Mouse (Mus musculus) lung, embryonic 15.5 days (tissue): ENCODE data around the gene Rapgef1. TPM values are rescaled to one million over a fixed set of nuclear protein-coding genes. Genes with fewer than 3 reads are reported as not detected.

Experiments
- ATAC-seq: fragments of 200-750 bp; cut with Nextera tagmentation; 2 replicates; pipeline ENCODE4 v1.8.0; 2017; ENCODE audit warnings: moderate number of reproducible peaks, borderline replicate concordance; ENCODE audit not compliant: low FRiP score, low TSS enrichment; ENCODE audit errors: extremely low read depth
- H3K27ac ChIP-seq: fragments of 300-500 bp; sonication (generic); 2 replicates; pipeline ENCODE4 v1.5.1; 2015; ENCODE audit warnings: moderate library complexity, mild to moderate bottlenecking, inconsistent platforms
- H3K27me3 ChIP-seq: fragments of 300-500 bp; sonication (generic); 2 replicates; pipeline ENCODE4 v1.6.1; 2015; ENCODE audit warnings: inconsistent platforms
- H3K36me3 ChIP-seq: fragments of 300-500 bp; sonication (generic); 2 replicates; pipeline ENCODE4 v1.6.1; 2015; ENCODE audit warnings: inconsistent platforms
- H3K4me1 ChIP-seq: fragments of 300-500 bp; sonication (generic); 2 replicates; pipeline ENCODE4 v1.6.1; 2015; ENCODE audit warnings: inconsistent platforms
- H3K4me2 ChIP-seq: fragments of 300-500 bp; sonication (generic); 2 replicates; pipeline ENCODE4 v1.6.1; 2015; ENCODE audit warnings: inconsistent platforms, mild to moderate bottlenecking, moderate library complexity
- H3K4me3 ChIP-seq: fragments of 300-500 bp; sonication (generic); 2 replicates; pipeline ENCODE4 v1.5.1; 2015; ENCODE audit warnings: mild to moderate bottlenecking, inconsistent platforms
- H3K9ac ChIP-seq: fragments of 300-500 bp; sonication (generic); 2 replicates; pipeline ENCODE4 v1.6.1; 2015; ENCODE audit warnings: inconsistent platforms
- H3K9me3 ChIP-seq: fragments of 300-500 bp; sonication (generic); 2 replicates; pipeline ENCODE4 v1.6.1; 2016; ENCODE audit warnings: inconsistent platforms
- WGBS: fragments of 180-500 bp; shearing (Covaris S2); methylation state at CpG from one replicate; pipeline ENCODE4 v1.1.7; 2015; 5-methylcytosine and 5-hydroxymethylcytosine counted together
- polyA plus RNA-seq: library from polyadenylated mRNA; unstranded; fragments of >200 nt; fragmentation: Nextera tagmentation; extraction: Ambion mirVana; gene quantifications from 2 replicates; pipeline ENCODE4 v1.2.1, GENCODE M21; 2015

Gene Rapgef1
- polyA plus RNA-seq, 1 experiment from 2014 or later = 14.2 TPM

DNA sequence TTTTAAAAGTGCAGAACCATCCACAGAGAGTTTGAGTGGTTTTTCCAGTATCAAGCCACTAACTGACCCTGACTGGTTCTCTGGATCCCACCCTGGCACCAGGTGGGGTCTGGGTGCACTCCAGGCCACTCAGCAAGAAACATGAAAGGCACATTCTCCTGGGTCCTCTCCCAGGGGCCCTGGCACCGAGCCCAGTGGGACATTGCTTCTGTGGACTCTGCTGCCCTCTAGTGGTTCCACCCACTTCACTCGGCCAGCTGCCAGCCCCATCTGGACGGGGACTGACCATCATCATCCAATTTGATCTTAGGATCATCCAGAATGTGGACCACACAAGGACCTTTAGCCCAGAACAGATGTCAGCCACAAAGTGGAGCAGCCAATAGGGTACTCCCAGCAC lies 15.6 kb upstream of the Rapgef1 start:
- Histone ChIP-seq H3K4me3 (no peak overlapping the region), H3K27me3 (peaks cover 16% of the 10 kb centered on the region), H3K4me1 (no peaks in the 10 kb centered on the region), H3K36me3 (no peaks in the 10 kb centered on the region), H3K9ac (no peak overlapping the region), H3K9me3 (no peaks in the 10 kb centered on the region), H3K27ac (no peak overlapping the region), H3K4me2 (no peak overlapping the region)
- 0 out of 2 replicates have a peak, but pooled peaks have one; percentile 31 for ATAC-seq
- 0% methylated on average over 3 of the region's 3 CpGs for WGBS

DNA sequence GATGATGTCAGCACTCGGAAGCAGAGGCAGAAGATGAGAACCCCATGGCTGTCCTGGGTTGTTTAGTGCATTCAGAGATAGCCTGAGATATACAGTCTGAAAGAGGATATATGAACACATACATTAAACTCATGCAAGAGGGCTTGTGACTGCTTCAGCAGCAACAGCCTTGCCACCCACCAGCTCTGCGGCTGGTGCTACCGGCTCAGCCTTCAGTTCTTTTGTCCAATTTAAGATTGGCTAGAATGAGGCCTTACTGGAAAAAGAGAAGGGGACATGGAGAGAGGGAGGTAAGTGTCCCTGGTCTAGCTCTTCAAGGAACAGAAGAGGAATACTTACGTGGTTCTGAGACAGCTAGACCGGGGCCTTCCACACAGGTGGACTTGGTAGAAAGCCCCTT lies 13.9 kb upstream of the Rapgef1 start:
- H3K9me3 ChIP-seq = no peaks in the 10 kb centered on the region
- 87% methylated on average over 5 of the region's 5 CpGs for WGBS

DNA sequence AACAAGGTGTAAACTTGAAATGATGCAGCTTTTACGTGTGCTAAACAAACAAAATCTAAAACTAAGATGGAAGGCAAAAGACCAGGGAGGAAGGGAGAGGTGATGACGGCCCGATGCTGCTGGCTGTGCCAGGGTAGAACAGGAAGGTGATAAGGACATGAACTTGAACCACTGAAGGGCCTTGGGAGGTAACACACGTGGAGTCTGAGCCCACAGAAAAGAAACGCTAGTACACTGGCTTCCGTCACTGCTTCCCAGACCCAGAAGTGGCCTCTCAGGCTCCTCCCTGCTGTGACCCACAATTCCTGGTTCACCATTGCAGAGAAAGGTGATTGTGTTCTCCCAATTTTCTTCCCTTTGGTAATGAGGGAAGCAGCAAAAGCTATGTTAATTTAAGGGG lies 13.1 kb upstream of the Rapgef1 start:
- ATAC-seq = no peak
- Histone ChIP-seq H3K4me1 (no peaks in the 10 kb centered on the region), H3K9ac (no peak overlapping the region), H3K36me3 (no peaks in the 10 kb centered on the region), H3K27me3 (peaks cover 16% of the 10 kb centered on the region), H3K4me2 (no peak overlapping the region), H3K27ac (no peak overlapping the region), H3K9me3 (no peaks in the 10 kb centered on the region), H3K4me3 (no peak overlapping the region)
- WGBS = 30% methylated on average over 6 of the region's 6 CpGs

More for the DNA sequence above, 13.9 kb upstream of the Rapgef1 start:
- H3K4me3 ChIP-seq = no peak overlapping the region
- no peaks in the 10 kb centered on the region for H3K36me3 ChIP-seq
- H3K27ac ChIP-seq = no peak overlapping the region
- no peaks in the 10 kb centered on the region for H3K4me1 ChIP-seq
- no peak overlapping the region for H3K4me2 ChIP-seq
- no peak for ATAC-seq
- peaks cover 16% of the 10 kb centered on the region for H3K27me3 ChIP-seq
- H3K9ac ChIP-seq = no peak overlapping the region

DNA sequence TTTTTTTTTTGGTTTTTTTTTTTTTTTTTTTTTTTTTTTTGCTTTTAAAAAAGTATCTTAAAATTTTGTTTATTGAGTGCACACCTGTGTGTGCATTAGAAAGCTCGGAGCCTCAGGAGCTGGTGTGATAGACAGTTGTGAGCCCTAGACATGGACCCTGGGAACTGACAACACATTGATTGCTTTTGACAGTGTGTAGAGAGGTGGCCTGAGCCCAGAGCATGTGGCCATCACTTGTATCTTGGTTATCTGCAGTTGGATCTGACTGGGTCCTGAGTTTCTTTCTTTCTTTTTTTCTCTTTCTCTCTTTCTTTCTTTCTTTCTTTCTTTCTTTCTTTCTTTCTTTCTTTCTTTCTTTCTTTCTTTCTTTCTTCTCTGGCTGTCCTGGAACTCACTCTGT lies 2.2 kb upstream of the Rapgef1 start:
- Histone ChIP-seq H3K4me1 (peaks cover 14% of the 10 kb centered on the region), H3K4me2 (no peak overlapping the region), H3K4me3 (no peak overlapping the region), H3K27ac (no peak overlapping the region), H3K9ac (no peak overlapping the region), H3K36me3 (no peaks in the 10 kb centered on the region), H3K27me3 (no peaks in the 10 kb centered on the region), H3K9me3 (no peaks in the 10 kb centered on the region)
- no peak for ATAC-seq
- 74% methylated on average over 1 of the region's 1 CpGs for WGBS

DNA sequence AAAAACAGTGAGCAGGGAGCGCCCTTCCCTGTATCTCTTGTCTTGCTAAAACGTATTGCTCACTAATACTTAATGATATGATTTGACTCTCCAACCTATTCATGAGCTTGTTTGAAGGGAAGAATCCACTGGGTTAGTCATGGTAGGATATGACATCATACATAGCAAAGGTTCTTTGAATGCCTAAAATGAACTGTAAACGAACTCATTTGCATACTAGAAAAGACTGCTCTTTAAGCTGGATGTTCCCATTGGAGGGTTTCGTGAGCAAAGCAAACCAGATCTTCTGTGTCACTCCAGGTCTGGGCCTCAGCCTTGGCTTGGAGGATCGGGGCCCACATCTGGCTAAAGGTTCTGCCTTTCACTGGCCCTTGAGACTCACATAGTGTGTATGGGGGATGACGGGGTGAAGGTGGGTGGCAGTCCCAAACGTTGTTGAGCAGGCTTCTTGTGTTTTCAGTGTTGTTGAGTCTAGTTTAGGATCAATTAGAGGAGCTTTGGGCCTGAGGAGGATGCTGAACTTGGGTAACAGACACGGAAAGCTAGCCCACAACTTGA lies 515 bp upstream of the Rapgef1 start:
- 0 out of 2 replicates have a peak, but pooled peaks have one; percentile 7 for ATAC-seq
- peaks cover 14% of the 10 kb centered on the region for H3K4me1 ChIP-seq
- no peaks in the 10 kb centered on the region for H3K36me3 ChIP-seq
- H3K27me3 ChIP-seq = no peaks in the 10 kb centered on the region
- H3K4me2 ChIP-seq = no peak overlapping the region
- no peak overlapping the region for H3K27ac ChIP-seq
- no peak overlapping the region for H3K9ac ChIP-seq
- 60% methylated on average over 8 of the region's 8 CpGs for WGBS
- H3K4me3 ChIP-seq = 0 out of 2 replicates have a peak overlapping the region, but pooled peaks have one; percentile 79
- H3K9me3 ChIP-seq = no peaks in the 10 kb centered on the region

DNA sequence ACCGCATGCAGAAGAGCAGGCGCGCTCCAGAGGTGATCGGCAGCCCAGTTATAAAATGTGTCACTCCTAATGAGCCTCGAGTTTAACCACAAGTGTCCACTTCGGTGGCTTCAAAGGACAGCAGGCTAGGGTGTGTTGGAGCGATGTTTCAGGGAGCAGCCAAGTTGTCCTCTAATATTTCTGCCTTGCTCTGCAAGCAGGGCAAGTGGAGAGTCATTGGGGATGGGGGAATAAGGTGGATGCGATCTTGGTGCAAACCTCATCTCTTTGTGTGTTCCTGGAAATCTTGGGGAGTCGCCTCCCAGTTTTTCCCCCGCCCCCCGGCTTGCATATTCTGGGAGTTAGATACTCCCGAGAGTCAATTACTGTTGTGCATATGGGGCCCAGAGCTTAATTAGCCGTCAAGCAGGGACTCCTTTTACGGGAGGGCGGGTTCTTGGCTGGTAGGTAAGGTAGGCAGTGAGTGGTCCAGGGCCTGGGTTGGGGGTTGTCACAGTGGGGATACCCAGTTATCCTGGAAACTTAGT lies 844 bp downstream of the Rapgef1 start:
- H3K9ac ChIP-seq = peak overlapping the region; percentile 87
- under 1% methylated on average over 15 of the region's 15 CpGs for WGBS
- ATAC-seq = no peak
- peak overlapping the region; percentile 79 for H3K4me3 ChIP-seq
- no peaks in the 10 kb centered on the region for H3K9me3 ChIP-seq
- H3K27ac ChIP-seq = peak overlapping the region; percentile 81
- H3K4me1 ChIP-seq = peaks cover 14% of the 10 kb centered on the region
- no peaks in the 10 kb centered on the region for H3K36me3 ChIP-seq
- H3K27me3 ChIP-seq = no peaks in the 10 kb centered on the region
- H3K4me2 ChIP-seq = peak overlapping the region; percentile 74

DNA sequence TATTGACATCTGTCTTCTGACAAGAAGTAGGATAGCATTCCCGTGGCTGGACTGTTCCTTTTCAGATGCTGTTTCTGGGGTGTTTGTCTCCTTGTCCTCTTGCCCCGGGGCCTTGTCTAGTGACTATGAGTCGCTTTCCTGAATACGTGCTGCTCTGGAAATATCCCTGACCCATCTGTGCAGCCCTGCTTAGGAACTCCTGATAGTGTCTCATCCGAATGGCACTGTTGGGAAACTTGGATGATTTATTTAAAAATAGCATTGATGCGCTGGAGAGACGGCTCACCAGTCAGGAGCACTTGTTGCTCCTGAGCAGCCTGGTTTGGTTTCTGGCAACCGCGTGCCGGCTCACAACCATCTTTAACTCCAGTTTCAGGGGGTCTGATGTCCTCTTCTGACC lies 1.6 kb downstream of the Rapgef1 start:
- Histone ChIP-seq H3K4me3 (peak overlapping the region; percentile 79), H3K4me2 (peak overlapping the region; percentile 74), H3K27ac (no peak overlapping the region), H3K9ac (peak overlapping the region; percentile 87; the same call in 1 of the 2 replicates), H3K4me1 (peaks cover 14% of the 10 kb centered on the region), H3K36me3 (no peaks in the 10 kb centered on the region), H3K9me3 (no peaks in the 10 kb centered on the region), H3K27me3 (no peaks in the 10 kb centered on the region)
- 60% methylated on average over 10 of the region's 10 CpGs for WGBS
- ATAC-seq = no peak

DNA sequence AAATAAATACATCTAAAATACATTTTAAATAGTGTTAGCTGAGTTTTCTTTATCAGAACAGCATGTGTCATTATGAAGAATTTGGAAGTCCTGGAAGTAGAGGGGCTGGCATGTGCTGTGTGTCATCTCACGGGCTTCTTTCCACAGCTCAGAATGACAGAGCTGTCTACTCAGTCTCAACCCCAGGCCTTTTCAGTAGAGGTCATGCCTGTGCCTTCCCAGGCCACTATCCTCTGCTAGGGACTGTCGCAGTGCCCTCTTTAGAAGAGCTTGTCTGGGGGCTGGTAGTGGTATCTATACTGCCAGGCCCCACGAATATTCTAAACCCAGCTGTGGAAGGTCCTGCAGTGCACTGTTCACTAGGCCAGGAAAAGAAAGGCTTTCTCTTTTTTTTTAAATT lies 2.1 kb downstream of the Rapgef1 start:
- no peak overlapping the region for H3K4me3 ChIP-seq
- no peaks in the 10 kb centered on the region for H3K27me3 ChIP-seq
- H3K4me1 ChIP-seq = peaks cover 14% of the 10 kb centered on the region
- H3K4me2 ChIP-seq = no peak overlapping the region
- H3K27ac ChIP-seq = no peak overlapping the region
- H3K36me3 ChIP-seq = no peaks in the 10 kb centered on the region
- ATAC-seq = no peak
- no peaks in the 10 kb centered on the region for H3K9me3 ChIP-seq
- H3K9ac ChIP-seq = no peak overlapping the region
- WGBS = 69% methylated on average over 3 of the region's 3 CpGs

DNA sequence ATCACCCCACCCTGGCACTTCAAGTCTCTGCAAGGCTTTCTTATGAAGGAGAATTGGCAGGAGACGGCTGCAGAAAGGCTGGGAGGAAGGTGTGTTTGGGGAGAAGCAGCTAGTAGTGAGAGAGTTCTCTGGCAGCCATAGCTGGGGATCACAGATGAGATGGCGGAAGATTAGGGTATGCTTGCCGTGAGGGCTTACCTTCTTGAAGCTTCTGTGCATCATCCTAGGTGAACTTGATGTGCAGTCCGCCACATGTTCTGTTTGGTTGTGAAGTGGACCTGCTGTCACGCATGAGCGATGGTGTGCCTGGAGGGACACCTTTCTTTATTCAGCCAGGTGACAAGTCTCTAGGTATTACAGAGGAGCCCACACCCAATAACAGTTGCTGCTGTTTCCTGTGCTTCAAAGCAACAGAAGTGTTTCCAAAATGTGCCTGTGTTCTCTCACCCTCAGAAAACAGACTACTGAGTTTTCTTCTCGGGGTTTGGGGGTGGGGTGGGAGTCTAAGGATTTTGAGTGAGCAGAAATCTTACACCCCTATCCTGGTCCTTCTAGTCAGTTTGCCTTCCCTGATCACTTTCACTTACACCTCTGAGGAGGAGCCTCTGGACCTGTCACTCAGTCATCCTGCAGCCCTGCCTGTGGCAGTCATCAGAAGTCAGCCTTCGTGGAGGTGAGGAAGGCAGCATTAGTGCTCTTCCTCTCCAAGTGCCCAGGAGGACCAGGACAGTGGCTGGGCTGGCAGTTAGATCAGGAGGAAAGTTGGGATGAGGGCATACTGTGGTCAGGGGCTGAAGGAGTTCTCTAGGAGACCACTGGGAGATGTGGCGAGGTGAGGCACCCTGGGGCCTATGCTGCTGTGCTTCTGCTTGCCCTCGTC lies 2.8 kb downstream of the Rapgef1 start:
- Histone ChIP-seq H3K9me3 (no peaks in the 10 kb centered on the region), H3K36me3 (no peaks in the 10 kb centered on the region), H3K4me3 (no peak overlapping the region), H3K4me2 (no peak overlapping the region), H3K27ac (no peak overlapping the region), H3K27me3 (no peaks in the 10 kb centered on the region), H3K9ac (no peak overlapping the region), H3K4me1 (peaks cover 14% of the 10 kb centered on the region)
- 81% methylated on average over 10 of the region's 10 CpGs for WGBS
- no peak for ATAC-seq

DNA sequence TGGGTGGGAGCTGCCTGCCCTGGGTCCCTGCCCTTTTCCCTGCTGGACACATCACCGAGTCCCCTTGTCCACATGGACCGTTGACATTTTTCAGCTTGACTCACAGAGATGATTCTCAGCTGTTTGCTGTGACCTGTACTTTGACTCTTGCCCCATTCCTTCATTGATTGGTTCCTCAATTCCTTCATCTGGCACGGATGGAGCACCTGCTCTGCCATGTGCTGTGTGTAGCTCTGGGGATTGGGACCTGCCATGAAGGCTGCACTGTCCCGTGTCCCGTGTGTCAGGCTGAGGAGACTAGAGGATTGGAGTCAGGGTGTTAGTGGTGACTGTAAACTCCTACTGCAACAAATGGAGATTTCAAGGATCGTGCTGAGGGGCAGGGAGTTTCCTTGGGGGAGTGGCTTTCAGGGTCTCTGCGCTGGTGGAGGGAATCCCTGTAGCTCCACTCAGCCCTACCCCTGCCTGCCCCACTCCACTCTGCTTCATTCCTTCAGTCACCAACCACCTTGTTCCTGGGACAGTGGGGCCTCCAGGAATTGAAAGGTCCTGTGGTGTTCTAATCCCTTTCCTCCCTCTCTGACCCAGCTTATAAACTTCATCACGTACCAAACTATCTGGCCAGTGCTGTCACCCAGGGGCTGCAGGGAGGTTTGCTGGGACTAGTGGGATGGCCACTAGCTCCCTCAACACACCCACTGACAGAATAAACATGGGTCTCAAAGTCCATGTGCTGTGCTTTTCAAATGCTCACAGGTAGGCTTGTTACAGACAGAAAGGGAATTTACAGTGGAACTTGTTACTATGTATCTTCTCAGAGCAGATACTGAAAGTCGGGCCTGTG lies 3.9 kb downstream of the Rapgef1 start:
- Histone ChIP-seq H3K4me2 (no peak overlapping the region), H3K9ac (no peak overlapping the region), H3K9me3 (no peaks in the 10 kb centered on the region), H3K27me3 (no peaks in the 10 kb centered on the region), H3K27ac (no peak overlapping the region), H3K36me3 (no peaks in the 10 kb centered on the region), H3K4me3 (no peak overlapping the region), H3K4me1 (peaks cover 24% of the 10 kb centered on the region)
- ATAC-seq = no peak
- WGBS = 65% methylated on average over 9 of the region's 9 CpGs

DNA sequence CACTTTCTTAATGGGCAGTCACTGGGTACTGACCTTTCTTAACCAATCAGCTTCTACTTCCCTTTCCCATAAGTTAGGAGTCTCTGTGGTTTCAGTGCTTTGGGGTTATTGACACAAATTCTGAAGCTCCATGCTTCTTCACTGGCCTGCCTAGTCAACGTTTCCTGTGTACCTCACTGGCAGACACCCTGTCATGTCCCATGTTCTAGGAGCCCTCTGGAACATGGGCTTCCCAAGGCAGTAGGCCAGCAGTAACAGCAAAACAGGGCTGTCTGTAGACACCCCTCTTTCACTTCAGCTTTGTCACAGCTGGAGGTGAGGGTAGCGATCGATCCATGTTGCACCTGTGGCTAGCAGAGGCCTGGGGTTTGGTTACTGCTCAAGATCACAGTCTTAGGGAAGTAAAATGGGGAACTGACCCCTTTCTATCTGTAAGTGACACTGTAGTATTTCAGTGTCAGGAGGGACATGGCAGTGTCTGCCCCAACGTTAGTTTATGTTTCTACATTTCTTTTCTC lies 4.6 kb downstream of the Rapgef1 start:
- 71% methylated on average over 4 of the region's 4 CpGs for WGBS
- no peaks in the 10 kb centered on the region for H3K36me3 ChIP-seq
- no peak overlapping the region for H3K4me3 ChIP-seq
- H3K4me2 ChIP-seq = no peak overlapping the region
- H3K27me3 ChIP-seq = no peaks in the 10 kb centered on the region
- H3K4me1 ChIP-seq = peaks cover 24% of the 10 kb centered on the region
- H3K9me3 ChIP-seq = no peaks in the 10 kb centered on the region
- no peak overlapping the region for H3K27ac ChIP-seq
- ATAC-seq = no peak
- H3K9ac ChIP-seq = no peak overlapping the region
